Mouse (Mus musculus): ENCODE measurements around the gene Zfp738.
"Not testable (repeated sequence)": the region's sequence is repeated elsewhere in the genome, so short reads cannot be mapped to it uniquely, and the experiment has no call there.

Gene Zfp738

GRCm38 (mm10) chr13:67686971-67687370 is at the start of gene Zfp738:
Gene Zfp738, minus strand, starts transcription at chr13:67687071.
- DNase-seq (ENCODE audit: low spot score in 2 of 2), result no peak

GRCm38 (mm10) chr13:67734391-67734790 is 47.5 kb upstream of the Zfp738 start:
- not testable (repeated sequence) for DNase-seq (ENCODE audit: low spot score in 2 of 2)

- DNase-seq (ENCODE audit: low spot score in 2 of 2), result peak; percentile 22 to 28
These were observed 42.6 kb upstream of the Zfp738 start for GRCm38 (mm10) chr13:67729441-67729840.

- DNase-seq (ENCODE audit: low spot score in 2 of 2), result peak; percentile 60 to 67
These were observed 41.9 kb upstream of the Zfp738 start, which contains the start of gene Zfp65 for GRCm38 (mm10) chr13:67728641-67729318. Gene Zfp65, minus strand, starts transcription at chr13:67729173.

- no peak for DNase-seq (ENCODE audit: low spot score in 2 of 2)
These were observed 41.2 kb upstream of the Zfp738 start for GRCm38 (mm10) chr13:67728106-67728505.

- DNase-seq (ENCODE audit: low spot score in 2 of 2), result peak in 1 of 2 experiments; percentile 7
These were observed 38.5 kb upstream of the Zfp738 start for GRCm38 (mm10) chr13:67725331-67725730.

- DNase-seq (ENCODE audit: low spot score in 2 of 2), result peak; percentile 89 to 93
These were observed 37.1 kb upstream of the Zfp738 start for GRCm38 (mm10) chr13:67723848-67724479.

GRCm38 (mm10) chr13:67683841-67684240 is 3.0 kb downstream of the Zfp738 start:
- DNase-seq (ENCODE audit: low spot score in 2 of 2), result not testable (repeated sequence)

- DNase-seq (ENCODE audit: low spot score in 2 of 2), result peak; percentile 86 to 92
These were observed 3.7 kb downstream of the Zfp738 start for GRCm38 (mm10) chr13:67682959-67683735.

GRCm38 (mm10) chr13:67674902-67675301 is 12.0 kb downstream of the Zfp738 start:
- DNase-seq (ENCODE audit: low spot score in 2 of 2), result no peak

GRCm38 (mm10) chr13:67652496-67652895 is 34.4 kb downstream of the Zfp738 start:
- DNase-seq (ENCODE audit: low spot score in 2 of 2), result no peak

GRCm38 (mm10) chr13:67637294-67638007 is 49.4 kb downstream of the Zfp738 start, which contains the start of the genes Gm49345 and Zfp729a:
Gene Gm49345, minus strand, starts transcription at chr13:67637769.
Gene Zfp729a, minus strand, starts transcription at chr13:67637791.
- DNase-seq (ENCODE audit: low spot score in 2 of 2), result peak; percentile 82 to 88

GRCm38 (mm10) chr13:67610108-67610507 is 76.8 kb downstream of the Zfp738 start:
- no peak for DNase-seq (ENCODE audit: low spot score in 2 of 2)

GRCm38 (mm10) chr13:67609066-67609876 is 77.6 kb downstream of the Zfp738 start, which contains the start of gene Zfp729b:
Gene Zfp729b, minus strand, starts transcription at chr13:67609707.
- DNase-seq (ENCODE audit: low spot score in 2 of 2), result peak; percentile 87 to 89
